Mouse (Mus musculus) activated CD4-positive, CD25-positive, alpha-beta regulatory T cell, adult 9 weeks (primary cell): Measurements from ENCODE around the gene Rsph1. TPM values are rescaled to one million over a fixed set of nuclear protein-coding genes. Genes with fewer than 3 reads are reported as not detected.

Source experiments
- polyA plus RNA-seq: library from polyadenylated mRNA; unstranded; fragments of 100-300 nt; shearing (Covaris generic); gene quantifications from one replicate; pipeline ENCODE4 v1.2.1, GENCODE M21; 2017

Gene Rsph1
- polyA plus RNA-seq: 1.9 TPM

GRCm38 (mm10) chr17:31276922-31277918, at the start of gene Rsph1:
Gene Rsph1 (minus strand): TSS chr17:31277383.

GRCm38 (mm10) chr17:31286492-31286891, 9.3 kb upstream of the Rsph1 start, which contains the start of gene Slc37a1:
Gene Slc37a1 (plus strand): TSS chr17:31286792.

GRCm38 (mm10) chr17:31207771-31208334, 69.3 kb downstream of the Rsph1 start, which contains the start of gene Ubash3a:
Gene Ubash3a (plus strand): TSS chr17:31207873.

Other genes starting within 250 kb of the Rsph1 start
- 65.7 TPM for gene Abcg1, start 219.7 kb downstream of the Rsph1 start, polyA plus RNA-seq
- gene Tff3, start 147.7 kb downstream of the Rsph1 start, polyA plus RNA-seq: not detected
- not detected for gene Tff2, start 133.1 kb downstream of the Rsph1 start, polyA plus RNA-seq
- not detected for gene Tff1, start 112.1 kb downstream of the Rsph1 start, polyA plus RNA-seq
- gene Tmprss3, start 78.4 kb downstream of the Rsph1 start, polyA plus RNA-seq: 1.1 TPM
- gene Ubash3a, start 69.5 kb downstream of the Rsph1 start, polyA plus RNA-seq: 297 TPM
- gene Slc37a1, start 9.4 kb upstream of the Rsph1 start, polyA plus RNA-seq: 48.6 TPM
- gene Pde9a, start 108.8 kb upstream of the Rsph1 start, polyA plus RNA-seq: not detected
- 28.3 TPM for gene Wdr4, start 242.6 kb upstream of the Rsph1 start, polyA plus RNA-seq
- 270 TPM for gene Ndufv3, start 242.7 kb upstream of the Rsph1 start, polyA plus RNA-seq